Mouse (Mus musculus) adrenal gland, postnatal 36 days (tissue): ENCODE data around the gene Lhfpl2. TPM values are rescaled to one million over a fixed set of nuclear protein-coding genes. Genes with fewer than 3 reads are reported as not detected.
A peak's percentile ranks its signal among the peaks of the same experiment; 100 is the strongest.

ENCODE experiments used
- DNase-seq, 2 experiments: peaks; one replicate each; pipeline ENCODE4 v3.0.0; 2021; ENCODE audit warnings: mixed read lengths in 1 of 2
- total RNA-seq, 2 experiments: library from RNA; stranded (reverse); gene quantifications; 2 replicates each; pipeline ENCODE4 v1.2.3; 2021

The Lhfpl2 gene
- total RNA-seq, 2 experiments from 2014 or later: 32.3 to 35.3 TPM

GRCm38 (mm10) chr13:94098369-94099084 is 40.9 kb downstream of the Lhfpl2 start:
- DNase-seq: peak; percentile 24 to 27

- DNase-seq: no peak
Observed at GRCm38 (mm10) chr13:94099087-94099486, 41.5 kb downstream of the Lhfpl2 start.

- DNase-seq: no peak
Observed at GRCm38 (mm10) chr13:94100361-94100760, 42.8 kb downstream of the Lhfpl2 start.

- DNase-seq: no peak
Observed at GRCm38 (mm10) chr13:94101020-94101571, 43.5 kb downstream of the Lhfpl2 start.

- no peak for DNase-seq
Observed at GRCm38 (mm10) chr13:94104866-94105475, 47.4 kb downstream of the Lhfpl2 start.

- no peak for DNase-seq
Observed at GRCm38 (mm10) chr13:94106431-94106830, 48.8 kb downstream of the Lhfpl2 start.

- DNase-seq: no peak
Observed at GRCm38 (mm10) chr13:94106983-94107382, 49.4 kb downstream of the Lhfpl2 start.

- no peak for DNase-seq
Observed at GRCm38 (mm10) chr13:94110556-94110955, 53.0 kb downstream of the Lhfpl2 start.

- DNase-seq: peak; percentile 82 to 88
Observed at GRCm38 (mm10) chr13:94115476-94115875, 57.9 kb downstream of the Lhfpl2 start.

GRCm38 (mm10) chr13:94116705-94117410 is 59.3 kb downstream of the Lhfpl2 start:
- peak; percentile 61 to 62 for DNase-seq

GRCm38 (mm10) chr13:94117522-94117921 is 59.9 kb downstream of the Lhfpl2 start:
- no peak for DNase-seq

GRCm38 (mm10) chr13:94118091-94118490 is 60.5 kb downstream of the Lhfpl2 start:
- DNase-seq: no peak

GRCm38 (mm10) chr13:94119309-94119708 is 61.7 kb downstream of the Lhfpl2 start:
- no peak for DNase-seq

- DNase-seq: no peak
Observed at GRCm38 (mm10) chr13:94122703-94123592, 65.4 kb downstream of the Lhfpl2 start.

- no peak for DNase-seq
Observed at GRCm38 (mm10) chr13:94130394-94130793, 72.8 kb downstream of the Lhfpl2 start.

- no peak for DNase-seq
Observed at GRCm38 (mm10) chr13:94131135-94131534, 73.5 kb downstream of the Lhfpl2 start.

- DNase-seq: peak; percentile 38 to 58
Observed at GRCm38 (mm10) chr13:94132187-94132995, 74.8 kb downstream of the Lhfpl2 start.

GRCm38 (mm10) chr13:94134646-94135045 is 77.0 kb downstream of the Lhfpl2 start:
- DNase-seq: no peak

GRCm38 (mm10) chr13:94135180-94135579 is 77.6 kb downstream of the Lhfpl2 start:
- no peak for DNase-seq

- DNase-seq: peak in 1 of 2 experiments; percentile 43
Observed at GRCm38 (mm10) chr13:94139713-94140445, 82.3 kb downstream of the Lhfpl2 start.
